Mouse (Mus musculus): Measurements from ENCODE around the gene Ftl1.

DNA sequence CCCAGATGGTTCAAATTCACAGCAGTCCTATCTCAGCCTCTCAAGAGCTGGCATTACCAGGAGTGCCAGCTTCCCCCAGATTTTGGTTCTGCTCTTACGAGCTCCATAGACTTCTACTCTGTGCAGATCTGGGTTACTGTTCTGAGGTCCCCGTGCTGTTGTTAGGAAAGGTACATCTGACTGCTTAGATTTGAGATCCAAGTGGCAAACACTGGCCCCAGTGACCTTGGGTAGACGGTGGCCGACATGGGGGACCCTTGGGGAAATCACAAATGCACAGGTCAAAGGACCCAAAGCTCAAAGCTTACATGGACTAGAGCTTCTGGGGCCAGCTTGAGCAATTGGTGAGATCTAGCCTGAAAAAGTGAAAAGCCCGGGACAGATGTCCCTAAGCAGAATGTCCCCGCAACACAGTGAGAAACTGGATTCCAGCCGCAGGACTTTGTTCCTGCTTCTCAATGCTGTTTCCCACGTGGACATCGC lies 2.9 kb downstream of the Ftl1 start:
- no peak for TF ChIP-seq CTCF (conservative IDR thresholded peaks at IDR 0.05 in 1 of 2, IDR thresholded peaks at IDR 0.05 in 1 of 2; ENCODE audit: low read depth in 2 of 2, low read length in 2 of 2)
- TF ChIP-seq POLR2A (IDR thresholded peaks at IDR 0.05; ENCODE audit: low read depth, low read length) = no peak
- TF ChIP-seq USF1 (IDR thresholded peaks at IDR 0.05; ENCODE audit: low read depth, low read length) = no peak
- TF ChIP-seq UBTF (IDR thresholded peaks at IDR 0.05; ENCODE audit: low read depth, low read length) = no peak
- no peak for TF ChIP-seq KAT2A (IDR thresholded peaks at IDR 0.05; ENCODE audit: insufficient replicate concordance, low read length)
- TF ChIP-seq ZC3H11A (IDR thresholded peaks at IDR 0.05; ENCODE audit: low read depth, low read length) = no peak
- no peak for TF ChIP-seq MAFK (IDR thresholded peaks at IDR 0.05; ENCODE audit: insufficient replicate concordance, low read length)
- no peak for TF ChIP-seq MEF2A (IDR thresholded peaks at IDR 0.05; ENCODE audit: borderline replicate concordance, low read depth, low read length)
- no peak for TF ChIP-seq MYC (IDR thresholded peaks at IDR 0.05; ENCODE audit: low read depth, low read length)

Data from CH12.LX (cell line).